Mouse (Mus musculus) lung, adult 2 months (tissue): ENCODE data around the gene Mllt3.
"Not testable (repeated sequence)": the region's sequence is repeated elsewhere in the genome, so short reads cannot be mapped to it uniquely, and the experiment has no call there.

ENCODE experiments used
- CTCF ChIP-seq: fragments of 200-500 bp; IDR thresholded peaks from 2 replicates; pipeline ENCODE4 v1.5.1; 2011; ENCODE audit warnings: mild to moderate bottlenecking, low read length, control low read depth; ENCODE audit not compliant: insufficient read depth
- POLR2A ChIP-seq: fragments of 200-500 bp; IDR thresholded peaks from 2 replicates; pipeline ENCODE4 v1.6.1; 2011; ENCODE audit warnings: low read depth, mild to moderate bottlenecking, control low read depth, low read length, borderline replicate concordance; ENCODE audit errors: extremely low read depth

GRCm38 (mm10) chr4:87964890-87965289 is 68.3 kb downstream of the Mllt3 start:
- not testable (repeated sequence) for TF ChIP-seq POLR2A, CTCF
